Mouse (Mus musculus) small intestine, adult 2 months (tissue): ENCODE results near the gene Ralgapa1. TPM values are rescaled to one million over a fixed set of nuclear protein-coding genes. Genes with fewer than 3 reads are reported as not detected.

ENCODE experiments used
- H3K27ac ChIP-seq: fragments of 200-500 bp; 2 replicates; pipeline ENCODE4 v1.5.1; 2012; ENCODE audit warnings: low read depth, low read length, control low read depth, inconsistent platforms; ENCODE audit not compliant: insufficient read depth
- H3K27me3 ChIP-seq: fragments of 200-500 bp; 2 replicates; pipeline ENCODE4 v1.6.1; 2012; ENCODE audit warnings: mild to moderate bottlenecking, moderate library complexity, low read length, inconsistent platforms; ENCODE audit not compliant: control insufficient read depth, insufficient read depth
- H3K36me3 ChIP-seq: fragments of 200-500 bp; 2 replicates; pipeline ENCODE4 v1.6.1; 2012; ENCODE audit warnings: mild to moderate bottlenecking, low read length, control low read depth, inconsistent platforms; ENCODE audit not compliant: control insufficient read depth, insufficient read depth
- H3K4me1 ChIP-seq: fragments of 200-500 bp; 2 replicates; pipeline ENCODE4 v1.6.1; 2012; ENCODE audit warnings: low read length, inconsistent platforms, mixed read lengths; ENCODE audit not compliant: control insufficient read depth, insufficient read depth, insufficient read length
- H3K4me3 ChIP-seq: fragments of 200-500 bp; 2 replicates; pipeline ENCODE4 v1.5.1; 2012; ENCODE audit warnings: low read depth, mild to moderate bottlenecking, control low read depth, inconsistent platforms, low read length, moderate library complexity
- CTCF ChIP-seq: fragments of 200-500 bp; IDR thresholded peaks from 2 replicates; pipeline ENCODE4 v1.5.1; 2012; ENCODE audit warnings: low read depth, mild to moderate bottlenecking, control low read depth, inconsistent platforms, low read length, moderate library complexity, mixed read lengths; ENCODE audit not compliant: insufficient replicate concordance, insufficient read length; ENCODE audit errors: extremely low read depth
- POLR2A ChIP-seq: fragments of 200-500 bp; IDR thresholded peaks from 2 replicates; pipeline ENCODE4 v1.6.1; 2012; ENCODE audit warnings: low read depth, mild to moderate bottlenecking, control low read depth, inconsistent platforms, low read length, moderate library complexity
- WGBS: fragments of 180-500 bp; shearing (Covaris S2); methylation state at CpG from one replicate; pipeline ENCODE4 v1.1.7; 2018; 5-methylcytosine and 5-hydroxymethylcytosine counted together
- polyA plus RNA-seq: library from polyadenylated mRNA; depleted of rRNA; stranded (reverse); fragments of >200 nt; gene quantifications from 2 replicates; pipeline ENCODE4 v1.2.3, GENCODE M21; 2012

Gene Ralgapa1
- polyA plus RNA-seq, 1 experiment, result 8.4 TPM

GRCm38 (mm10) chr12:55569676-55570075 lies 251.3 kb downstream of the Ralgapa1 start:
- WGBS, result 10% methylated on average over 6 of the region's 6 CpGs
- H3K4me3 ChIP-seq, result no peak overlapping the region
- peaks cover 5% of the 10 kb centered on the region; the same call in 1 of the 2 replicates for H3K4me1 ChIP-seq
- H3K27me3 ChIP-seq, result no peaks in the 10 kb centered on the region
- no peak for TF ChIP-seq CTCF
- TF ChIP-seq POLR2A, result no peak
- no peaks in the 10 kb centered on the region for H3K36me3 ChIP-seq
- no peak overlapping the region for H3K27ac ChIP-seq

- H3K4me1 ChIP-seq, result peaks cover 5% of the 10 kb centered on the region; the same call in 1 of the 2 replicates
- no peaks in the 10 kb centered on the region for H3K27me3 ChIP-seq
- 37% methylated on average over 3 of the region's 3 CpGs for WGBS
- TF ChIP-seq CTCF, result no peak
- no peak for TF ChIP-seq POLR2A
- H3K4me3 ChIP-seq, result no peak overlapping the region
- H3K36me3 ChIP-seq, result no peaks in the 10 kb centered on the region
- no peak overlapping the region for H3K27ac ChIP-seq
Observed at GRCm38 (mm10) chr12:55568466-55568865, 252.5 kb downstream of the Ralgapa1 start.

- Histone ChIP-seq H3K27ac (no peak overlapping the region), H3K36me3 (no peaks in the 10 kb centered on the region), H3K4me3 (no peak overlapping the region), H3K27me3 (no peaks in the 10 kb centered on the region), H3K4me1 (peaks cover 5% of the 10 kb centered on the region; the same call in 1 of the 2 replicates)
- 78% methylated on average over 5 of the region's 5 CpGs for WGBS
- TF ChIP-seq CTCF (no peak), POLR2A (no peak)
Observed at GRCm38 (mm10) chr12:55566837-55567236, 254.1 kb downstream of the Ralgapa1 start.

GRCm38 (mm10) chr12:55565867-55566266 lies 255.1 kb downstream of the Ralgapa1 start:
- no peaks in the 10 kb centered on the region for H3K27me3 ChIP-seq
- peaks cover 5% of the 10 kb centered on the region; the same call in 1 of the 2 replicates for H3K4me1 ChIP-seq
- H3K4me3 ChIP-seq, result no peak overlapping the region
- 78% methylated on average over 9 of the region's 9 CpGs for WGBS
- H3K36me3 ChIP-seq, result no peaks in the 10 kb centered on the region
- H3K27ac ChIP-seq, result no peak overlapping the region
- TF ChIP-seq CTCF, result no peak
- no peak for TF ChIP-seq POLR2A

- H3K27me3 ChIP-seq, result no peaks in the 10 kb centered on the region
- no peak within 1 kb of the TSS for H3K4me3 ChIP-seq
- H3K4me1 ChIP-seq, result peaks cover 5% of the 10 kb centered on the region; the same call in 1 of the 2 replicates
- H3K36me3 ChIP-seq, result no peaks in the 10 kb centered on the region
- 96% methylated on average over 19 of the region's 19 CpGs for WGBS
- no peak within 1 kb of the TSS for H3K27ac ChIP-seq
- TF ChIP-seq CTCF (no peak), POLR2A (no peak)
Observed at GRCm38 (mm10) chr12:55565206-55565605, 255.8 kb downstream of the Ralgapa1 start, which contains the start of gene Aldoart2. TSS of gene Aldoart2 (plus strand) at chr12:55565239.

GRCm38 (mm10) chr12:55564187-55564963 lies 256.6 kb downstream of the Ralgapa1 start:
- peaks cover 9% of the 10 kb centered on the region for H3K4me1 ChIP-seq

GRCm38 (mm10) chr12:55563742-55564141 lies 257.2 kb downstream of the Ralgapa1 start:
- Histone ChIP-seq H3K36me3 (no peaks in the 10 kb centered on the region), H3K27me3 (no peaks in the 10 kb centered on the region), H3K4me3 (no peak overlapping the region), H3K4me1 (peaks cover 8% of the 10 kb centered on the region), H3K27ac (no peak overlapping the region)
- WGBS, result 93% methylated on average over 3 of the region's 3 CpGs
- TF ChIP-seq CTCF (no peak), POLR2A (no peak)

More at GRCm38 (mm10) chr12:55564187-55564963, 256.6 kb downstream of the Ralgapa1 start:
- TF ChIP-seq CTCF (peak; percentile 22; the same call in 1 of the 2 replicates), POLR2A (no peak)
- H3K27me3 ChIP-seq, result no peaks in the 10 kb centered on the region
- H3K27ac ChIP-seq, result no peak overlapping the region
- WGBS, result 88% methylated on average over 9 of the region's 9 CpGs
- H3K36me3 ChIP-seq, result no peaks in the 10 kb centered on the region
- H3K4me3 ChIP-seq, result no peak overlapping the region
